Mouse (Mus musculus) urinary bladder, adult 18-20 months (tissue): ENCODE results near the gene Ltb4r2.
A peak's percentile ranks its signal among the peaks of the same experiment; 100 is the strongest.

Experiments
- DNase-seq, 2 experiments: peaks; one replicate each; pipeline ENCODE4 v3.0.0; 2022; ENCODE audit warnings: low spot score in 2 of 2, mixed read lengths in 2 of 2

Ltb4r2 gene

GRCm38 (mm10) chr14:55761163-55761562 is at the start of gene Ltb4r2:
Gene Ltb4r2, plus strand, starts transcription at chr14:55761428.
- no peak for DNase-seq

- DNase-seq, result no peak
Observed at GRCm38 (mm10) chr14:55711786-55712185, 49.4 kb upstream of the Ltb4r2 start.

- peak in 1 of 2 experiments; percentile 66 for DNase-seq
Observed at GRCm38 (mm10) chr14:55713007-55713728, 48.1 kb upstream of the Ltb4r2 start.

GRCm38 (mm10) chr14:55713729-55714122 is 47.5 kb upstream of the Ltb4r2 start, which contains the start of gene Tgm1:
Gene Tgm1, minus strand, starts transcription at chr14:55713926.
- no peak for DNase-seq

GRCm38 (mm10) chr14:55714893-55715292 is 46.3 kb upstream of the Ltb4r2 start:
- peak in 1 of 2 experiments; percentile 41 for DNase-seq

GRCm38 (mm10) chr14:55716271-55716670 is 45.0 kb upstream of the Ltb4r2 start:
- DNase-seq, result no peak

- DNase-seq, result no peak
Observed at GRCm38 (mm10) chr14:55716884-55717283, 44.3 kb upstream of the Ltb4r2 start.

GRCm38 (mm10) chr14:55719737-55720136 is 41.5 kb upstream of the Ltb4r2 start:
- DNase-seq, result no peak

GRCm38 (mm10) chr14:55720666-55721065 is 40.6 kb upstream of the Ltb4r2 start:
- no peak for DNase-seq

- no peak for DNase-seq
Observed at GRCm38 (mm10) chr14:55721076-55721475, 40.2 kb upstream of the Ltb4r2 start.

GRCm38 (mm10) chr14:55721700-55722437 is 39.4 kb upstream of the Ltb4r2 start, which contains the start of gene Rabggta:
Gene Rabggta, minus strand, starts transcription at chr14:55722263.
- peak; percentile 89 to 94 for DNase-seq

GRCm38 (mm10) chr14:55722438-55722945 is 38.7 kb upstream of the Ltb4r2 start:
- DNase-seq, result no peak

GRCm38 (mm10) chr14:55723433-55723832 is 37.8 kb upstream of the Ltb4r2 start:
- DNase-seq, result no peak

- DNase-seq, result peak in 1 of 2 experiments; percentile 42
Observed at GRCm38 (mm10) chr14:55724411-55724871, 36.8 kb upstream of the Ltb4r2 start.

- DNase-seq, result no peak
Observed at GRCm38 (mm10) chr14:55726261-55726660, 35.0 kb upstream of the Ltb4r2 start.

- DNase-seq, result no peak
Observed at GRCm38 (mm10) chr14:55727889-55728685, 33.1 kb upstream of the Ltb4r2 start.

GRCm38 (mm10) chr14:55730116-55730515 is 31.1 kb upstream of the Ltb4r2 start:
- no peak for DNase-seq

- DNase-seq, result no peak
Observed at GRCm38 (mm10) chr14:55730531-55731032, 30.6 kb upstream of the Ltb4r2 start.

- no peak for DNase-seq
Observed at GRCm38 (mm10) chr14:55733889-55734288, 27.3 kb upstream of the Ltb4r2 start.

GRCm38 (mm10) chr14:55734869-55735268 is 26.4 kb upstream of the Ltb4r2 start:
- no peak for DNase-seq

- DNase-seq, result no peak
Observed at GRCm38 (mm10) chr14:55735334-55735733, 25.9 kb upstream of the Ltb4r2 start.
